Mouse (Mus musculus): ENCODE measurements around the gene Rpl23. TPM values are rescaled to one million over a fixed set of nuclear protein-coding genes. Genes with fewer than 3 reads are reported as not detected.
A peak's percentile ranks its signal among the peaks of the same experiment; 100 is the strongest.

Gene Rpl23
- polyA plus RNA-seq (2014; fragmentation: Nextera tagmentation; extraction: Ambion mirVana): 461 and 517 TPM in 2 replicates

DNA sequence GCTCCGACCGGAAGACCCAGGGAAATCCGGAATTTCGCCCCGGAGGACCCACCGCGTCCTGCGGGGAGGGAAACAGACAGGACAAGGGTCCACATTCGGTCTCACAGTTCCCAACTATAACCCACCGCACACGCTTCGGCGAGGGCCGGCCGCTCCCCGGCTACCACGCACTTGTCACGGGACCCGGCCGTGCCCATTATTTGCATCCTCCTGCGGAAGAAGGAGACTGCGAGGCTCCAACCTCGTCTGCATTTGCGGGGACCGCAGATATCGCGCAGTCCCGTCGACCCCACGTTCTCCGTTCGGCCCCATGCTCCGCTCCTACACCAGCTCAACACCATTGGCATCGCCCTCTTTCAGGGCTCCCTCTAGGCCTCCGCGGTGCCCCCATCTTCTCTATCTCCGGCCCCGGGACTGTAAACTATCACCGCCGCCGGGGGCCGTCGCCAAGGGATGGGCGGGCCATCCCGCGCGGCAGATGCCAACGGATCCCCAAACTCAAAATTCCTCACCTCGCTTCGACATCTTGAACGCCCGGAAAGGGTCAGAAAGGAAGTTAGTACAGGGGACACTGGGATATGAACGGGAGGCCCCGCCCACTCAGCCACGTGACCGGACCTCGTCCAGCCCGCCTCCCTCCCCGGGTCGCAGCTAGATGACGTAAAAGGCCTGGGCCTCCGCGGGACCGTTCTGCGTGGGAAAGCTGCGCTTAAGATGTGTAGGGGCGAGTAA lies at the start of gene Rpl23:
Rpl23 (minus strand) TSS at position 606 of the 732 bp plus-strand sequence.
- peaks cover 33% of the 10 kb centered on the region for H3K36me3 ChIP-seq (ENCODE audit: control insufficient read depth, insufficient read depth, low read length)
- WGBS (ENCODE audit: insufficient replicate concordance): under 1% methylated on average over 67 of the region's 67 CpGs
- peak within 1 kb of the TSS; percentile 100 for H3K9ac ChIP-seq (ENCODE audit: low read depth, low read length)
- H3K27ac ChIP-seq (ENCODE audit: low read depth, low read length): peak within 1 kb of the TSS; percentile 91
- no peaks in the 10 kb centered on the region for H3K9me3 ChIP-seq (replicated peaks; ENCODE audit: control insufficient read depth, low read length)
- no peaks in the 10 kb centered on the region for H3K27me3 ChIP-seq (ENCODE audit: control insufficient read depth, insufficient read depth, low read length)
- H3K4me1 ChIP-seq (ENCODE audit: control insufficient read depth, insufficient read depth, low read length): peaks cover 7% of the 10 kb centered on the region
- peak; percentile 87 for ATAC-seq (replicated peaks; ENCODE audit: insufficient number of reproducible peaks, low FRiP score, low TSS enrichment)
- H3K4me3 ChIP-seq (ENCODE audit: low read depth, low read length): peak within 1 kb of the TSS; percentile 94
- H3K4me2 ChIP-seq: peak within 1 kb of the TSS; percentile 79

DNA sequence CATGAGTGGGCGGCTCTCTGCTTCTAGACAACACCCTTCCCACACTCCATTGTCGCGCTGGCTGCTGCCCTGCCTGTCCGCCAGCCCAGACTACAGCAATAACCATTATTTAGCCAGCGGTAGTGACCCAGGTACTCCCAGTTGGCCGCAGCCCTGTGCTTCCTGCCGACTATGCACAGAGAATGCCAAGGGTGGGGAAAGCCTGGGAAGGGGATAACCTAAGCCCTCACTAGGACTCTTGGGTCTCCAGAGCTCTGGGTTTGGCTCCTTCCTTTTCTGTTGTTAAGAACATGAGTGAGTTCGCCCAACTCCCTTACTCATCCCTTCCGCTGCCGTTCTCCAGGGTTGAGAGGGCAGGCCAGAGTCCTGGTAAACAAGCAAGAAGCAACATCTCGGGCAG lies 49.8 kb upstream of the Rpl23 start:
- H3K36me3 ChIP-seq (ENCODE audit: control insufficient read depth, insufficient read depth, low read length): peaks cover 23% of the 10 kb centered on the region; the same call in 1 of the 2 replicates
- H3K9me3 ChIP-seq (replicated peaks; ENCODE audit: control insufficient read depth, low read length): no peaks in the 10 kb centered on the region
- no peak overlapping the region for H3K4me2 ChIP-seq
- no peak overlapping the region for H3K9ac ChIP-seq (ENCODE audit: low read depth, low read length)
- 85% methylated on average over 11 of the region's 11 CpGs for WGBS (ENCODE audit: insufficient replicate concordance)
- H3K27ac ChIP-seq (ENCODE audit: low read depth, low read length): no peak overlapping the region
- H3K27me3 ChIP-seq (ENCODE audit: control insufficient read depth, insufficient read depth, low read length): no peaks in the 10 kb centered on the region
- ATAC-seq (replicated peaks; ENCODE audit: insufficient number of reproducible peaks, low FRiP score, low TSS enrichment): no peak
- H3K4me3 ChIP-seq (ENCODE audit: low read depth, low read length): no peak overlapping the region
- no peaks in the 10 kb centered on the region for H3K4me1 ChIP-seq (ENCODE audit: control insufficient read depth, insufficient read depth, low read length)

DNA sequence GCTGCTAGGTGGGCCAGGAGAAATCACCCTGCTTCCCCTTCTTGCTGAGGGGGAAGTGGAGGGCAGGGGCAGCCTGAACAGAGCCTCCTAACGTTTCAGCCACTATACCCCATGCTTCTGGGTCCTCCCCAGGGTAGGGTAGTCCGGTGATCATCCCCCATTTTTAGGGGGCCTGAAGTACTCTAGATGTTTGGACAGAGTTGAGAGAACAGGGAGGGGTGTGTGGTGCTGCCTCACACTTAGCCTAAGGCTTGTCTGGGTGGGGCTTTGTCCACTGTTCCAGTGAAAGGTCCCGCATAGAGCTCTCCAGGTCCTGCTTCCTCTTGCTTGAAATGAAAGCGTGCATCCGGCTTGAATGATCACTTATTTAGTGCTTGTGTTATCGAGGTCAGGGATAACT lies 48.3 kb upstream of the Rpl23 start:
- Histone ChIP-seq H3K4me2 (no peak overlapping the region), H3K27me3 (ENCODE audit: control insufficient read depth, insufficient read depth, low read length) (no peaks in the 10 kb centered on the region), H3K27ac (ENCODE audit: low read depth, low read length) (no peak overlapping the region), H3K9ac (ENCODE audit: low read depth, low read length) (no peak overlapping the region), H3K36me3 (ENCODE audit: control insufficient read depth, insufficient read depth, low read length) (0 out of 2 replicates have a peak, but pooled peaks cover 17% of the 10 kb centered on the region), H3K4me3 (ENCODE audit: low read depth, low read length) (no peak overlapping the region), H3K9me3 (replicated peaks; ENCODE audit: control insufficient read depth, low read length) (no peaks in the 10 kb centered on the region), H3K4me1 (ENCODE audit: control insufficient read depth, insufficient read depth, low read length) (no peaks in the 10 kb centered on the region)
- ATAC-seq (replicated peaks; ENCODE audit: insufficient number of reproducible peaks, low FRiP score, low TSS enrichment): no peak
- 85% methylated on average over 6 of the region's 6 CpGs for WGBS (ENCODE audit: insufficient replicate concordance)

DNA sequence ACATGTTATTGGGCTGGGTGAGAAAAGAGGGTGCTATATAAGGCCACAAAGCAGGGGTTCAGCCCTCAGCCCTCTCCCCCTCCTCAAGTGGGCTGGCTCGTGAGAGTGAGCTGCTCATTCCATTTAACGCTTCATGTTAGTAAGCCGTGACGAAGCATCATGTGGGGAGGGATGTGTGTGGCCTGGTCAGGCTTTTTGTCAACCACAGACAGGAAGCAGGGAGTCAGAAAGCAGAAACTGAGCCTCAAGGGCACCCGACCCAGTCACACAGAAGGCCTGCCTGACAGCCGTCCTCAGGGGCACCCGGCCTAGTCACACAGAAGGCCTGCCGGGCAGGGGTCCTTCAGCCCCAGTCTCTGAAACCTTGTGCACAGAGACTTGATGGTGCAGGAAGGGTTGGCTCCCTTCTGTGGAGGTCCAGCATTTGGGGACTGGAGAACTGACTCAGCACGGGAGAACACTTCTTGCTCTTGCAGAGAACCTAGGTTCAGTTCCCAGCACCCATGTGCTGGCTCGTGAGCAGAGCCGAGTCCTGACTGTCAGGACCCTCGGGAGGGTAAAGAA lies 47.8 kb upstream of the Rpl23 start:
- Histone ChIP-seq H3K9me3 (replicated peaks; ENCODE audit: control insufficient read depth, low read length) (no peaks in the 10 kb centered on the region), H3K36me3 (ENCODE audit: control insufficient read depth, insufficient read depth, low read length) (peaks cover 19% of the 10 kb centered on the region; the same call in 1 of the 2 replicates), H3K27me3 (ENCODE audit: control insufficient read depth, insufficient read depth, low read length) (no peaks in the 10 kb centered on the region), H3K9ac (ENCODE audit: low read depth, low read length) (no peak overlapping the region), H3K4me3 (ENCODE audit: low read depth, low read length) (no peak overlapping the region), H3K27ac (ENCODE audit: low read depth, low read length) (no peak overlapping the region), H3K4me1 (ENCODE audit: control insufficient read depth, insufficient read depth, low read length) (no peaks in the 10 kb centered on the region), H3K4me2 (no peak overlapping the region)
- no peak for ATAC-seq (replicated peaks; ENCODE audit: insufficient number of reproducible peaks, low FRiP score, low TSS enrichment)
- 83% methylated on average over 12 of the region's 12 CpGs for WGBS (ENCODE audit: insufficient replicate concordance)

DNA sequence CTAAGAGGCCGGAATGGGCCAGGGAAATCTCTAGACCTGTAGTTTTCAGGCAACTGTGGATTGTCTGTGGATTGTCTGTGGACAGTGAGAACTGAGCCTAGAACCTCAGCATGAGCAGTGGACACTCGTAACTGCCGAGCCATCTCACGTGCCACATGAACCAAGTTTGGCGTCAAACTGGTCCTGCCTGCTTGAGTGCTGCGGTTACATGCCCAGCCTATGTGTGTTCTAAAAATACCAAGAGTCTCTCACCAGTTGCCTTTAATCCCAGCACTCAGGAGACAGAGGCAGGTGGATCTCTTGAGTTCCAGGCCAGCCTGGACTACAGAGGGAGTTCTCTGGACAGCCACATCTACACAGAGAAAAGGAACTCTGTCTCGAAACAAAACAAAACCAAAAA lies 47.1 kb upstream of the Rpl23 start:
- no peaks in the 10 kb centered on the region for H3K4me1 ChIP-seq (ENCODE audit: control insufficient read depth, insufficient read depth, low read length)
- H3K27me3 ChIP-seq (ENCODE audit: control insufficient read depth, insufficient read depth, low read length): no peaks in the 10 kb centered on the region
- no peak overlapping the region for H3K4me3 ChIP-seq (ENCODE audit: low read depth, low read length)
- H3K27ac ChIP-seq (ENCODE audit: low read depth, low read length): no peak overlapping the region
- no peak overlapping the region for H3K9ac ChIP-seq (ENCODE audit: low read depth, low read length)
- no peaks in the 10 kb centered on the region for H3K9me3 ChIP-seq (replicated peaks; ENCODE audit: control insufficient read depth, low read length)
- no peak for ATAC-seq (replicated peaks; ENCODE audit: insufficient number of reproducible peaks, low FRiP score, low TSS enrichment)
- WGBS (ENCODE audit: insufficient replicate concordance): 86% methylated on average over 7 of the region's 7 CpGs
- peaks cover 18% of the 10 kb centered on the region; the same call in 1 of the 2 replicates for H3K36me3 ChIP-seq (ENCODE audit: control insufficient read depth, insufficient read depth, low read length)
- no peak overlapping the region for H3K4me2 ChIP-seq

DNA sequence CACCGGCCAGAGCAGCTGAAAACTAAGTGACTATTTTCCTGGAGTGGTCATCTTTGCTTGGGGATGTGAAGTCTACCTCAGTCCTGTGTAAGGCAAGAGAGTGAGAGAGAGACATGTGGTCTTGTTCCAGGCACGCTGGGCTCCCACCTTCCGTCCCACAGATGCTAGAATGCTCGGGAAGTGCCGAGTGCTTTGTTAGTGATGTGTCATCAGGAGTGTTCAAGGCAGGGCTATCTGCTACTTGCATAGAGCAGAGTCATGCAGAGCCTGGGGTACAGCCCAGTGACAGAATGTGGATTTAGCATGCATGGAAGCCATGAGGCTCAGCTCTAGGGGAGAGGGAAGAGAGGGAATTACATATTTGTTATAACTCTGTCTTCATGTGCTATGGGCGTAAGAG lies 45.4 kb upstream of the Rpl23 start:
- no peak overlapping the region for H3K4me2 ChIP-seq
- no peak overlapping the region for H3K9ac ChIP-seq (ENCODE audit: low read depth, low read length)
- no peaks in the 10 kb centered on the region for H3K27me3 ChIP-seq (ENCODE audit: control insufficient read depth, insufficient read depth, low read length)
- H3K4me1 ChIP-seq (ENCODE audit: control insufficient read depth, insufficient read depth, low read length): no peaks in the 10 kb centered on the region
- 55% methylated on average over 6 of the region's 6 CpGs for WGBS (ENCODE audit: insufficient replicate concordance)
- peaks cover 14% of the 10 kb centered on the region; the same call in 1 of the 2 replicates for H3K36me3 ChIP-seq (ENCODE audit: control insufficient read depth, insufficient read depth, low read length)
- H3K27ac ChIP-seq (ENCODE audit: low read depth, low read length): no peak overlapping the region
- H3K4me3 ChIP-seq (ENCODE audit: low read depth, low read length): no peak overlapping the region
- H3K9me3 ChIP-seq (replicated peaks; ENCODE audit: control insufficient read depth, low read length): no peaks in the 10 kb centered on the region
- ATAC-seq (replicated peaks; ENCODE audit: insufficient number of reproducible peaks, low FRiP score, low TSS enrichment): no peak

DNA sequence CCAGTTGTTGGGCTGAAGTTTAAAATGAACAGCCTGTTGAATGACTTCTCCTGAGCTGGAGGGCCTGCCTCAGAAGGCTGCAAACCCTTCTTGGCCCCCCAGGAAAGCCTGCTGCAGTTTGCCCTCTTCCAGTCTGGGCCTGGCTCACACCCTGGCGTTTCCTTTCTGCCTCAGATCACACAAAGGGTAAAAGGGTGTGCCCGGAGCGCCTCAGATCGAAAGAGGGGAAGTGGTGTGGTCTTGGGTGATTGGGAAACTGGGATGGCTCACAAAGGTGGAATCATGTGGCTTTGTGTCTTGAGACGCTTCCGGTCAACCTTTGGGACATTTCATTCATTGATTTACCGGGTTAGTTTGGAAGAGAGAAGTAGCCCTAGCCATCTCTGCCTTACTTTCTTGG lies 44.2 kb upstream of the Rpl23 start:
- Histone ChIP-seq H3K9ac (ENCODE audit: low read depth, low read length) (no peak overlapping the region), H3K4me1 (ENCODE audit: control insufficient read depth, insufficient read depth, low read length) (peaks cover 1% of the 10 kb centered on the region; the same call in 1 of the 2 replicates), H3K4me3 (ENCODE audit: low read depth, low read length) (no peak overlapping the region), H3K4me2 (no peak overlapping the region), H3K27me3 (ENCODE audit: control insufficient read depth, insufficient read depth, low read length) (no peaks in the 10 kb centered on the region), H3K36me3 (ENCODE audit: control insufficient read depth, insufficient read depth, low read length) (peaks cover 14% of the 10 kb centered on the region; the same call in 1 of the 2 replicates), H3K9me3 (replicated peaks; ENCODE audit: control insufficient read depth, low read length) (no peaks in the 10 kb centered on the region), H3K27ac (ENCODE audit: low read depth, low read length) (no peak overlapping the region)
- WGBS (ENCODE audit: insufficient replicate concordance): 61% methylated on average over 7 of the region's 7 CpGs
- no peak for ATAC-seq (replicated peaks; ENCODE audit: insufficient number of reproducible peaks, low FRiP score, low TSS enrichment)

DNA sequence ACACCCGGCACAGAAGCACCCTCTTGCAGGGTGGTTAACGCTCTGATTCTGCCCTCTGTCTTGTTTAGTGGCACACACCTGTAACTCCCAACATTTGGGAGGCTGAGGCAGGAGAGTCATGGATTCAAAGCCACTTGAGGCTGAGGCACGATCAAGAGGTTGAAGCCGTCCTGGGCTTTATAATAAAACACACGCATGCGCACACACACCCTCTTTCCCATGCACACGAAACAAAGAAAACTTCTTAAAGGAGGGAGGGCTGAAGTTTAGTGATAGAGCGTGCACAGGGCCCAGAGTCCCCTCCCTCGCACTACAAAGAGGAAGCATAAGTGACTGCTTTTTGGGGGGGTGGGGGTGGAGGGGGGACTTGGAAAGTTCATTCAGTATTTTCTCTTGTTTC lies 43.7 kb upstream of the Rpl23 start:
- Histone ChIP-seq H3K9me3 (replicated peaks; ENCODE audit: control insufficient read depth, low read length) (no peaks in the 10 kb centered on the region), H3K27me3 (ENCODE audit: control insufficient read depth, insufficient read depth, low read length) (no peaks in the 10 kb centered on the region), H3K9ac (ENCODE audit: low read depth, low read length) (no peak overlapping the region), H3K36me3 (ENCODE audit: control insufficient read depth, insufficient read depth, low read length) (peaks cover 14% of the 10 kb centered on the region; the same call in 1 of the 2 replicates), H3K4me2 (no peak overlapping the region), H3K4me1 (ENCODE audit: control insufficient read depth, insufficient read depth, low read length) (peaks cover 5% of the 10 kb centered on the region), H3K4me3 (ENCODE audit: low read depth, low read length) (no peak overlapping the region), H3K27ac (ENCODE audit: low read depth, low read length) (no peak overlapping the region)
- WGBS (ENCODE audit: insufficient replicate concordance): 84% methylated on average over 9 of the region's 9 CpGs
- ATAC-seq (replicated peaks; ENCODE audit: insufficient number of reproducible peaks, low FRiP score, low TSS enrichment): no peak

Measured in heart, embryonic 11.5 days (tissue).